Mouse (Mus musculus) heart, postnatal 14 days (tissue): ENCODE measurements around the gene Sco1. TPM values are rescaled to one million over a fixed set of nuclear protein-coding genes. Genes with fewer than 3 reads are reported as not detected.
A peak's percentile ranks its signal among the peaks of the same experiment; 100 is the strongest.

Experiments
- DNase-seq, 2 experiments: peaks; one replicate each; pipeline ENCODE4 v3.0.0; 2021 to 2022
- intact Hi-C: fragments of 180-260 bp; cut with DNase I; formaldehyde crosslinking; loops from one replicate; pipeline ENCODE4 v1.15.1; 2025
- total RNA-seq, 2 experiments: library from RNA; stranded (reverse); gene quantifications; 2 replicates each; pipeline ENCODE4 v1.2.3; 2021

Sco1 gene
- total RNA-seq, 2 experiments from 2014 or later, result 17.3 to 17.9 TPM

DNA sequence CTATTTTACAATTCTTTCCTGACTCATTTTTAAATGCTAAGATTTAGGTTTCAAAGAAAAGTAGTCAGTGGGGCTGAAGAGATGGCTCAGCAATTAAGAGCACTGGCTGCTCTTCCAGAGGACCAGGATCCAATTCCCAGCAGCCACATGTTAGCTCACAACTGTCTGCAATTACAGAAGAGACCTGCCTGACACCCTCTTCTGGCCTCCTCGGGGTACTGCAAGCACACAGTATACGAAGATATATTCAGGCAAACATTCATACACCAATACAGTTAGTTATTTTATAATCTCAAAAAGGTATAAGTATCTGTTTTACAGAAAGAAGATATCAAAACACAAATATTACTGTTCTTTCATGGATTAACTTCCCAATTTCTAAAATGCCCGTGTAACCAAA lies 12.7 kb upstream of the Sco1 start:
- intact Hi-C loops, result no loop called here
- no peak for DNase-seq

DNA sequence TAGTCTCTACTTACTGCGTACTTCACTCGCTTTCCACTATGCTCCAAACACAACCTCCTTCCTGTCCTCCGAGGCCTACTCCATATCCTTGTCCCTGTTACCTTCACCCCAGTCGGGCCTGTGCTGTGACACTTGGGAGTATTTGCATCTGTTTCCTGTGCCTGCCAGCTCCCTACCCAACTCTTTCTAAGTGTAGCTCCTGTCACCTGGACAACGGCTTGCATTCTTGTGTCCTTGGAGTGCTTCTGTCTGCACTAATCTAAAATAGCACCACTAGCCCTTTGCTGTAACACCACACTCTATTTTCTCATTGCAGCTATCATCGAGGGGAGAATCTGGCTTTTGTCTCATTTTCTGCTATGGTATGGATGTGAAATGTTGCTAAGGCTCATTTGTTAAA lies 12.0 kb upstream of the Sco1 start:
- intact Hi-C loops, result no loop called here
- no peak for DNase-seq

DNA sequence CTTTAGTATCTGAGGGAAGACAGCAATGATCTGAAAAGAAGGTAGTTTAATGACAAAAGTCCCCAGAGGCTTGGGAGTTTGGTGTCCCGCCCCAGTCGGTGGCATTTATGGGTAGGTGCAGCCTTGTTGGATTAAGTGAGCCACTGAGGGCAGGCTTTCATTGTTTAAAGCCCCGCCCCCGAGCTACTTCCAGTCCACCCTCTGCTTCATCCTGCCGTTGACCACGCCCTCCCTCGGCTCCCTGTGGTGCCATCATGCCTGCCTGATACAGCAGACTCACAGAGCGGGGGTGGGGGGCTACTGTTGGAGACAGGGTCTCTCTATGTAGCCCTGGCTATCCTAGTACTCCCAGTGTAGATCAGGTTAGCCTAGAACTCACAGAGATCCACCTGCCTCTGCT lies 9.5 kb upstream of the Sco1 start:
- intact Hi-C loops, result no loop called here
- no peak for DNase-seq

DNA sequence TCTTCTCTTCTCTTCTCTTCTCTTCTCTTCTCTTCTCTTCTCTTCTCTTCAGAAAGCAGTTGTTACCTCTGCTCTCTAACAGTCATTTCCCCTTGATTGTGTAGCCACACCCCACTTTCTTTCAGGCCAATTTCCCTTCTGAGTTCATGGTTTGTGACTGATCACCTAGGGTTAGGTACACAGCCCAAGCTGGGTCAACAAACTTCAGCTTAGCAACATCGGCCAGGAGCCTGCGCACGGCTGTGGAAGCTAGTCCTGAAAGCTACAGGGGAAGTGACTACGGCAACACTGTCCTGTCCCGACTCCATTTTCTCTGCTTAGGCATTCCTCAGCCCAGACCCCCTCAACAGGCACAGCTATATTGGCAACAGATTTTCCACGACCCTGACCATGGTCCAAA lies 7.5 kb upstream of the Sco1 start:
- intact Hi-C loops, result no loop called here
- DNase-seq, result no peak

DNA sequence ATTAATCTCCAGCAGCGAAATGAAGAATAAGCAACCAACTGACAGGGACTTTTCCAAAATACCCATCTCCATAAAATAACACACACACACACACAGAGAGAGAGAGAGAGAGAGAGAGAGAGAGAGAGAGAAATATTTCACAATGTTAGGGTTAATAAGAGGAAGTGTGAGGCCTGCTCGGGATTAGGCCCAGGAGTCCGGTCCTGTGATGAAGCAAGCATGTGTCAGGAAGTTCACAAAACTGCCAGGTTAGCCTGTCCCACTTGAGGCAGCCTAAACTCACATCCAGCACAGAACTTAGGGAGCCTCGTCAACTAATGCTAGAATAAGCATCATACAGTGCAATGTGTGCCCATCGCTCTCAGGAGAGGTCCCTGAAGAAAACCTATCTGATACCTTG lies 5.3 kb upstream of the Sco1 start:
- no peak for DNase-seq
- intact Hi-C loops, result no loop called here

DNA sequence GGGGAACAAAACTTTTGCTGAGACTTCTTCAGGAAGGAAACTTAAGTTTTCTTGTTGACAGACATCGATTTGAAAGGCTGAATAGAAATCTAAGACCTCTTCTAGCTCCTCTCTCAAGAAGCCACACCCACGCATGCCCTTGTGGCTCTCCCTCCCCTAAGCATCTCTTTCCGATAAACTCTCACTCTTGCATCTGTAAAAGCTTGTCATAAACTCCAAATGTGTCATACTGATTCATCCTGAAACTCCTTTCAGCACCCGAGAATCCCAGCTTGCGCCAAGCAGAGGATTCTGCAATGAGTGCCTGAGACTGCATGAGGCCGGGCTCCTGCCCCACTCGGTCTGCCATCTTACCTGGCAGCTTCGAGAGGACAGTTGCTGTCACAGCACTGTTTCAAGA lies 4.0 kb upstream of the Sco1 start:
- no peak for DNase-seq
- intact Hi-C loops, result no loop called here

DNA sequence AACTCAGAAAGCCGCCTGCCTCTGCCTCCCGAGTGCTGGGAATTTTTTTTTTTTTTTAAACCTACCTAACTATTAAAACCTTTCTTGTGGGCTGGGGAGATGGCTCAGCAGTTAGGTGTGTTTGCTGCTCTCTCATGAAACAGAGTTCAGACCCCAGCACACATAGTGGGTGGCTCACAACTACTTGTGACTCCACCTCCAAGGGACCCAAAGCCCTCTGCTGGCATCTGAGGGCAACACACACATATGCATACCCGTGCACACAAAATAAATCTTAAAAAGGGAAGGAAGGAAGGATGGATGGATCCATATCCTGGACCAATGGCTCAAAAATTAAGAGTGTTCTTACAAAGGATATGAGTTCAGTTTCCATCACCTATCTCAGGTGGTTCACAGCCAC lies 3.2 kb upstream of the Sco1 start:
- no peak for DNase-seq
- intact Hi-C loops, result no loop called here

DNA sequence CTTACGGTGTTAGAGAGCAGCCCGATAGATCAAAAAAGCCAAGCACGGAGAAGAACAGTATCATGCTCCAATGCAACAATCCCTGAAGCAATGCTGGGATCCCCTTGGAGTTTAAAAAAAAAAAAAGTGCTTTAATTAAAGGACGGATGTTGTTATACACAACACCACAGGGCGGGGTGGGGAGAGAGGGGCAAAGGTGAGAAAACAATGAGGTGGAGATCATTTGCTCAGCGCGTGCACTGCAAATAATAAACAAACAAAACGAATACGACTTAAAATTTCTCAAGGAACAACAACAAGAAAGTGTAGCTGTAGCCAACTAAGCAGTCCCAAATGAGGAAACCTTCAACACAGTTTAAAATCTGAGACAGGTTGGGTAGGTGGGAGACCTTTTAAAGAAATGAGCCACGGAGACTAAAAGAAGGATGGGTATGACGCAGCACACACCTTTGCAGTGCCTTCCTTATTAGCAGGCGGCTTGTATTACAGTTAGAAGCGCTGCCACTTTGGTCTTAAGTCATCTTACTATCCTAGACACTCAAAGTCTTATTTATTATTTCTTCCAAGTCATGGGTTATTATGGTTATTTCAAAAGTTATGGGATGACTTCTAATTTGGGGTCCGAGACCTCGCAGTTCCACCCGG lies 672 bp upstream of the Sco1 start:
- intact Hi-C loops, result loop anchor here (1.0 kb wide), 1 partner anchor 26 kb away; the partner anchor contains the start of gene Tmem220

DNA sequence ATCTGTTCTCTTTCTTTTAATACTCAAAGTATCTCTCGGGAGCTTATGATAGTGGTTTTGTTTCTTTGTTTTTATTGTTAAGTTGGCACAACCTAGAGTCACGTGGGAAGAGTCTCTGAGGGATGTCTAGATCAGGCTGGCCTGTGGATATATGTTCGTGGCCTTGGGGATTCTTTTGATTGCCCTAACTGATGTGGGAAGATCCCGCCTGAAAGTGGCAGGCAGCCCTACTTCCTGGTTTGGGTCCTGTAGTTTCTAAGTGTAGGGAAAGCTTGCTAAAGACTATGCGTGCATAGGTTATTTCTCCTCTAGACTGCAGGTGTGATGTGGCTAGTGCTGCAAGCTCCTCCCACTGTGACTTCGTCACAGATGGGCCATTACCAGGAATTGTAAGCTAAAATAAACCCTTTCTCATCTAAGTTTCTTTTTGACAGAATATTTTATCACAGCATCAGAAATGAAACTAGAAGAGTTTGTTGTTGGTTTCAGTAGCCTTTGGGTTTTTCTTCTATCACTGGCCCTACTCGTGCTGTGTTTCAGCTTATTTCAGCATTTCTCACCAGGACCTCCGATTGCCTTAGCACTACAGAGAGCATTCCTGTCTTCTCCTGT lies 2.4 kb downstream of the Sco1 start:
- no peak for DNase-seq
- intact Hi-C loops, result no loop called here

More for the DNA sequence above, 672 bp upstream of the Sco1 start:
- no peak for DNase-seq

DNA sequence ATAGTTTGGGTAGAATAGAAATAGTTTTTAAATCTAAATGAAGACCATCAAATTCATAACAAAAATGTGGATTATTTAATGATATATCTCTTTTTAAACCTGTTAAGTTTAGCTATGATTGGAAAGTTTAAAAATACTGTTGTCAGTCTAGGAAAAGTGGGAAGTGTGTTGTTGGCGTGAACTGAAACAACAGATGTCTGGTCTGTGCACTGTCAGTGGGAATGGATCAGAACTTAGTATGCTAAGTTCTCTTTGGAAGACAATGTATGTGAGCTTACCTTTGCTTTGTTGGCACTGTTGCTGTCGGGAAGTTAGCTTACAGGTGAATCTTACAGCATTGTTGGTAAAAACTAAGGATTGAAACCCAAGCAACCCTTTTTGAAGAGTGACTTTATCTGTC lies 8.8 kb downstream of the Sco1 start:
- DNase-seq, result no peak
- intact Hi-C loops, result no loop called here

DNA sequence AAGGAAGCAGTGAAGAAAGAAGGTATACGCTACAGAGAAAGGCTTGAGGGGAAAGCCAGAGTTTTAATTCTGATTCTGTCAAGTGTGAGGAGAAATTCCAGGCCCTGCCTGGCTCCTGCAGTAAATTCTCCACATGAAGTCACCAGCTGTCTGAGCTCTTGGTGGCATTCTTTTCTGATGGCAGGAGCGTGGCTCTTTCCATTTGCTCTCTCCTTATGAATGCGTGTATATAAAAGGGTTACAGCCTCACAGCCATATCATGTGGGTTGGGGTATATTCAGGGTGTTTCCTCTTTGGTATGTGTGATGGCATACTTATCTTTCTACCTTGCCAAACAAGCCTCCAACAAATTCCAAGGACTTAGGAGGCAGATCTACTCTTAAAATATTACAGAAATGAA lies 10.3 kb downstream of the Sco1 start:
- DNase-seq, result no peak
- intact Hi-C loops, result no loop called here

DNA sequence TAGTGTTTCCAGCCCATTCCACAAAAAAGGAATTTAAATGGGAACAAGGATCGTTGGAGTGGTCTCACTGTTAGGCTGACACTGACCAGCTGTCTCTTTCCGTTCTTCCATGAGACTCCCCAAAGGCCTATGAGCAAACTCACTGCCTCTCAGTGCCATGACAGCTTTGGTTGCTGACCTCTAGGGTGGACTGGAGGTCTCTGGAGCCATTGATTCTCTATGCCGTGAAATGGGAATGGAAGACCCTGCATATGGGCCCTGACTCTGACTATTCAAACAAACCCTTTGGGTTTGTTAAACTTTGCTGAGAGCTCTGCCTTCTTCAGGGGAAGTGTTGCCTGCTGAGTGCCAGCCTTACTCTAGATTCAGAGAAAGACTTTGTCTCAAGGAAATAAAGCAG lies 15.3 kb downstream of the Sco1 start:
- intact Hi-C loops, result no loop called here

DNA sequence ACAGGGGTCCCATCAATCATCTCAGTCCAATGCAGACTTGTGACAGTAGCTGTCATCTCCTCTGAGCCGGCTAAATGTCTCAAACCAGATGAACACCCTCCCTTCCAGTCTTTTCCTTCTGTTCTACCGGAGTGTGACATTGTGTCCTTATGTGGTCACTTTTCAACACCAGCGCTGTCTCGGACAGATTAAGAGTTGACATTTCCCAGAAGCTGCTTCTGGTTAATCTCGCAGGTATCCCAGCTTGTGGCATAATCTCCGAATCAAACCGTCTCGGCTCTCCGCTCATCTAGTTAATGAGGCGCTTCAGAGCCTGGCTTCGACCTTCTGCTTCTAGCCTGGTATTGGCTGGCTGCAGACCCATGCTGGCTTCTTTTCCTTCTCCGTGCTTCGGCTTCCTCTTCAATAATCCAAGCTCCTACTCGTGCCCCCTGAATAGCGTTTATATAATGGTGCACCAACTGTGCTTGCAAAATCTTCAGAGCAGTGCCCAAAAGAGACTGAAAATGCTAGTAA lies 20.2 kb downstream of the Sco1 start:
- intact Hi-C loops, result no loop called here
- DNase-seq, result no peak

More for the DNA sequence above, 15.3 kb downstream of the Sco1 start:
- DNase-seq, result no peak

DNA sequence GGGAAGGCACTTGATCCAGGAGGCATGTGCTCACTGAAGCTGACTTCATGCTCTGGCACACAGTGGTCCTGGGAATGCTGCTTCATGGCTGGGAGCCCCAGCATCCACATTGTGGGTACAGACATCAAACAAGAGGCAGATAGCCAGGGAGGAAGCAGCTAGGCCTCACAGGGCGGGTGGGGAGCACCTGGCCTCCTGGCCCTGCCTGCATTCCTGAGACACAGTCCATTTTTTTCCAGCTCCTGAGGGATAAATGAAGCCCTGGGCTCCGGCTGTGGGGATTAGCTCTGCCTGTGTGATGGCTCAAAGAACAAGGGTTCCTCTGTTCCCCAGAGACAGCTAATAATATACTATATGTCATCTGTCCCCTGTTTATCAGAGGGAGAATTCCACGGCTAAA lies 22.6 kb downstream of the Sco1 start:
- intact Hi-C loops, result no loop called here
- DNase-seq, result no peak

DNA sequence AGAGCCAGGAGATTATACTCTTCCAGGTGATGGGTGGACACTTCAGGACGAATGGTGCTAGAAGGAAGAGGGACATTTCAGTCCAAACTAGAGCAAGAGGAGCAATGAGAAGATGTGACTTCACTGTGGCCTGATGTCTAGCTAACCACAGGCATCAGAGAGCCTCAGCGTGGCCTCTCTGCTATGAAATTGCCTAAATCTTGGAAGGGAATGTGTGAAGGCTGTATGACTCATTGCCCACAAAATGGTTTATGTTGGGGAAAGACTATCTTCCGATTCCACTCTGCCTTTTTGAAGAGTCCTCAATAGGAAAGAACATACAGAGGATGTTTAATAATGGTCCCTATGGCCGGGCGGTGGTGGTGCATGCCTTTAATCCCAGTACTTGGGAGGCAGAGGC lies 24.3 kb downstream of the Sco1 start:
- intact Hi-C loops, result no loop called here
- DNase-seq, result no peak

DNA sequence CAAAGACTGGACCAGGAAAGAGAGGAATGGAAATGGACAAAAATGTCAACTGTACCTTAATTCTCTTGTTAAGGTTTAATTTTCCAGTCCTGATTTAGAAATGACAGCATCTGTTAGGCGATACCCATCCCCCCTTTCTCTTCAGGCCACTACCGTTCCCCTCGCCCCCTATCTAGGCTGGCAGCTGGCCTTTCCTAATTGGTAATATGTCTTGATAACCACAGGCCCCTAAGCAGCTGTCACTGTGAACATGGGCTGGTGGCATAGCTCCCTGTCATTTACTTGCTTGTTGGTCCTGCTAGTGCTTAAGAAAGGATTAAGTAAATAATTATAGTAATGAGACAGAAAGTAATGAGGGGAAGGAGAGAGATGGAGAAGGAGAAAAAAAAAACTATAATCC lies 25.0 kb downstream of the Sco1 start:
- intact Hi-C loops, result no loop called here
- no peak for DNase-seq

DNA sequence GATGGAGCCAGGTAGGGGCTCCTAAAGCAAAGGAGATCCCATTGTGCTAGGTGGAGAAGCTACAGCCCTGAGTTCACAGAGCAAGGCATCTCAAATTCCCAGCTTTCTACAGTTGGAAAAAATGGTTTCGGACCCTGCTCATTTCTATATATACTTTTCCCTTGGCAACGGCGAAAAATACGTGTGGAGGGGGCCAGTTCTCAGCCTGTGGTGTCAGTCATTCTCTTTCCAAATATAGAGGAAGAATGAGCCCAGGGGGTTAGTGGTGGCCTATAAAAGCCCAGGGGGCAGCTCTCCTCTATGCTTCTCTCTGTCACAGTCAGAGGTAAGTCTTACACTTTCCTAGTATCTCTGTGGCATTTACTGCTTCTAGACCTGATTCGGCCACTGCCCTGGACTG lies 25.5 kb downstream of the Sco1 start, which contains the start of gene Myh3:
Myh3 (plus strand) TSS at position 301 of the 400 bp plus-strand sequence.
- intact Hi-C loops, result no loop called here
- DNase-seq, result no peak

DNA sequence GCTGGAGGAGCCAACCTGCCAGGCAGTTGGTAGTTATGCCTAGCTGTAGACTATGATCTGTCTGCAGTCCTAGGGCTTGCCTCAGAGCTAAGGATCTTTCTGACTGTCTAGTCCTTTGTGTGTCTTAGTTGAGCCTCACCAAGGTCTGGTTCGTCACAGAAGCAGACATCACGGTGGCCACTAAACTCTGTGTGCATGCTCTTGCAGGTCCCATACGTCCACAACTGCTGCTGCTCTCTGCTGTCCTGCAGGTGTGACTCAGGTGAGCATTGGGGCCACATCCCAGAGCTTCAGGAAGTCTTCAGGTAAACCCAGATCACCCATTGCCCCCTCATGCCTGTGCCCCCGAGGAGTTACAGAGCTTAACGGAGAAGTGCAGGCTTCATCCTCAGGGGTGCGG lies 26.4 kb downstream of the Sco1 start:
- intact Hi-C loops, result no loop called here
- DNase-seq, result no peak

DNA sequence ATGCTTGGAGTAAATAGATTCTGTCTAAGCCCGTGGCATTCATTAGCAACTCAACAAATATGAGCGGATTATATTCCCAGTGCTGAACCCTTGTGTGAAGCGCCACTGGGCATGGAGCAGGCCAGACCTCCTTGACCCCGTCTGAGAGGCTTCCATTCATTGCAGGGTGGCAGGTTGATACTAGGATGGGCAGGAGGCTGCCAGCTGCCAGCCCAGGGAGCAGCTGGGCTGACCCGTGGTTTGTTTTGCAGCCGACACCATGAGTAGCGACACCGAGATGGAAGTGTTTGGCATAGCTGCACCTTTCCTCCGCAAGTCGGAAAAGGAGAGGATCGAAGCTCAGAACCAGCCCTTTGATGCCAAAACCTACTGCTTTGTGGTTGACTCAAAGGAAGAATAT lies 27.3 kb downstream of the Sco1 start:
- intact Hi-C loops, result loop anchor here (1.0 to 5.0 kb wide), 2 partner anchors 55 to 177 kb away; no protein-coding TSS in a partner anchor

DNA sequence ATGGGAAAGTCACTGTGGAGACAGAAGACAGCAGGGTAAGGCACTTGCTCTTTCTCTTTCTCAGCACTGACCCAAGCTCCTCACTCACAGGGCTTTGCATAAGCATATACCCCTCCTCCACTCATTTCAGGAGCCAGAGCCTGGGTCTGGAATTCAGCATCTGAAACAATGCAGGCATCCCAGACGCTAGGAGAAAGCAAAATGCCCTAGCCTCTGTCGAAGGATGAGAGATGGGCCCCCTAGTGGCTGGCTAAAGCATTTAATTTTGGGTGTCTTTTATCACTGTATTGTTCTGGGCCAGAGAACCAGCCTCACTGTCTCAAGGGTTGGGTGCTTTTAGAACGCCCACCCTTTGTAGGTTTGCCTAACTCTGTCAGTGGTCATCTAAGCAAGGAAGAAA lies 27.7 kb downstream of the Sco1 start:
- intact Hi-C loops, result loop anchor here (1.0 to 5.0 kb wide), 2 partner anchors 56 to 178 kb away; no protein-coding TSS in a partner anchor
- peak; percentile 66 to 76 for DNase-seq

More for the DNA sequence above, 27.3 kb downstream of the Sco1 start:
- no peak for DNase-seq

DNA sequence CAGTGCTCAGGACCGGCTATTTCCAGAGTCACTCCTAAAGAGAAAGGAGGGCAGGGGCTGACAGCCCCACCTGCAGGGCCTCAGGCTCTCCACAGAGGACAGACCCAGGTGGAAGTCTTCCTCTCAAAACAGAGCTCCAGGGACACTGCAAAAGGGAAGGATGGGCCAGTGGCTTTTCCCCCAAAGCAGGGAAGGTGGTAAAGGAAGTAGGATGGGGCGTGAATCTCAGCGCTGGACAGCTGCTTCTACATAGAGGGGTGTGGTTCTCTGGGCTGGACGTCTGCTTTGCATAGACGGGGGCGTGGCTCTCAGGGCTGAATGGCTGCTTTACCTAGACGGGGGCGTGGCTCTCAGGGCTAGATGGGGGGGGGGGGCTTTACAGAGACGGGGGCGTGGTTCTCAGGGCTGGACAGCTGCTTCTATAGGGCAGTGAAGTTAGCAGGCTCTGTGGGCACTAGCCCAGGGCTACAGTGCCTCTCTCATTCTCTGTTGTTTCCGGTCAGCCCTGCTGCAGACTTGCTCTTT lies 28.7 kb downstream of the Sco1 start:
- intact Hi-C loops, result loop anchor here (5.0 kb wide), 1 partner anchor 179 kb away; no protein-coding TSS in a partner anchor
- DNase-seq, result no peak

DNA sequence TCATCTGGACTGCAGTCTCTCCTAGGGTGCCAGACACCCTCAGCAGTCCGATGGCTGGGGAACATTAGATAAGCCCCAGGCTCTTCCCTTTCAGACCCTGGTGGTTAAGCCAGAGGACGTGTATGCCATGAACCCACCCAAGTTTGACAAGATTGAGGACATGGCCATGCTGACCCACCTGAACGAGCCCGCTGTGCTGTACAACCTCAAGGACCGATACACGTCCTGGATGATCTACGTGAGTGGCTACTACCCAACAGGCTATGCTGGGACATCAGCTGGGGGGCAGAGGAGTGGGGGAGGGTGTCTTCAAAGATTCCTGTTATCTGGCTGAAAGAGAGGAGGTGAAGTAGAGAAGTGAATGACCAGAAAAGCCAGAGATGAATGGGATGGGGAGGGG lies 29.7 kb downstream of the Sco1 start:
- intact Hi-C loops, result loop anchor here (5.0 kb wide), 1 partner anchor 180 kb away; no protein-coding TSS in a partner anchor
- no peak for DNase-seq
